Mouse (Mus musculus): Measurements from ENCODE around the gene Dlgap5.

The Dlgap5 gene

DNA sequence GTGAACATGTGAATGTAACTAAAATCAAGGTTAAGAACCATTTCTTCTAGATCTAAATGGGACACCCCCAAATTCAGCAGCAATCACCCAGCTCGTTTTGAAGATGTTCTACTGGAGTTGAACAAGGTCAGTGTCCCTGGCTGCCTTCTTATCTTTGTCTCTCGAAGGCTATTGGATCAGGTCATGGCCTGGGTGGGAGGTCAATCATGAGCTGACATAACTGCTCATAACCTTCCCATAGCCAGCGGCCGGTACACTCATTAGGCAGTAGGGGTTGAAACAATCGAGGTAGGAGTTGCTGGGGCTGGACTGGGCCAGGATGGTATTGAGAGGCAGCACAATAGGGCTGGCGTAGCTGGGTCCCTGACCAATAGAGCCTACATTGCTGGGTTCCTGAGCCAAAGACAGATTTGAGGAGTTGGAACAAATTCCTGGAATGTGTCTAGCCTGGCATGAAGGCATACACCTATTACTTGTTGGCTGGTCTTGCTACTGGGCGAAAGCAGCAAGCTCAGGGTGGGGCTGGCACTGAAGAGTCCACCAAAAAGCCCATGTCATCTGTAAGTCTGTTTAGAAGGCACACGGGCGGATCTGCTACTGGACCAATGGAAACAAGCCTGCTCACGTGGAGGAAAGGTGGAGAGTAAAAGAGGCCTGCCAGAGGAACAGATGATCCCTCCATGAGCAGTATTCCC lies 77.8 kb downstream of the Dlgap5 start:
- POLR2A ChIA-PET: interaction anchor here in 2 of 4 experiments (0.5 to 5.1 kb wide), 13 partner anchors 8 to 112 kb away, joined by 3 to 35 read pairs (median 3); partner anchors contain the start of genes Mapk1ip1l (in 1 of the 2) and Socs4 (in 1 of the 2)
- CTCF ChIA-PET: interaction anchor here in 2 of 4 experiments (1.3 to 2.2 kb wide), 4 partner anchors 9 to 132 kb away, joined by 3 to 9 read pairs (median 5); no protein-coding TSS in a partner anchor

Data from embryonic stem cell, embryonic (primary cell).